9 mouse cellular contexts compared by ENCODE assay signal in the genomic region with DNA sequence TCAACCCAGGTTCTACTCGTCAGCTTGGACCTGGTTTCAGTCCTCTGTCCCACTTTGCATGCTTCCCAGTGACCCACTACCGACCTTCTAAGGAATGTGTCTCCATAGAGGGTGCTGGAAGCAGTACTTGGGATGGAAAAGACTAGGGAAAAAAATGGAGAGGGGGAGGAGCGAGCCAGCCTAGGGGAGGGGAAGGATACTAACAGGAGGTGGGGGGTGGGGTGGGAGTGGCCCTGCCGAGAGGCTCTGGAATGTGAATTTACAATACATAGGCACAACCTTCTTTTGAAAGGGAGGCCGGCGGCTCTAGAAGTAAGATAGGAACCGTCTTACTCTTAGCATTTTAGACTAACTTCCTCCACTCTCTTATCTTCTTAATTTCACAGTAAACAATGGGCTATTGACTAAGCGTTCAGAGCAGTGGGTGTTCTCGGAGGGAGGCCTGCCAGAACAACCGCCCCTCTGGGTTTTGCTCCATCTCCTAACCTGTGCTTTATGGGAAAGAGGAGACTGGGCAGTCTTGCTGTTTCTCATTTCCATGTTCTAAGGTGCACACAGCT.
DNase-seq lines count a peak whose midpoint lies in the region; ATAC-seq lines count a peak whose summit lies in the region.
"Had no signal": no experiment of that assay in that cellular context is flagged by ENCODE, and none has a peak within 500 bp of the region (broad histone marks: within the 10 kb centered on the region; RNA-seq: fewer than 3 reads in every experiment).

No protein-coding gene starts in this region.

- peak overlapping the region; percentile 70 for H3K27ac ChIP-seq in lung, embryonic 16.5 days (ENCODE audit: low read length)
- H3K27ac ChIP-seq in embryonic facial prominence, embryonic 14.5 days (replicated peaks; ENCODE audit: low read depth, low read length): no peak overlapping the region
- H3K27ac ChIP-seq in stomach, embryonic 14.5 days (ENCODE audit: low read length): peak overlapping the region; percentile 69

- H3K27me3 ChIP-seq in lung, embryonic 16.5 days (ENCODE audit: control insufficient read depth, insufficient read depth, low read depth, low read length): no peaks in the 10 kb centered on the region
- no peaks in the 10 kb centered on the region for H3K27me3 ChIP-seq in embryonic facial prominence, embryonic 14.5 days (replicated peaks; ENCODE audit: control insufficient read depth, insufficient read depth, low read length)
- H3K27me3 ChIP-seq in stomach, embryonic 14.5 days (ENCODE audit: control insufficient read depth, insufficient read depth, low read length): no peaks in the 10 kb centered on the region

- DNase-seq in lung, postnatal 14 days: no peak
- peak; percentile 72 for DNase-seq in embryonic facial prominence, embryonic 14.5 days (ENCODE audit: low spot score)
- DNase-seq in kidney, postnatal 4 days: peak; percentile 37 to 56
- DNase-seq in spleen, postnatal 10 days (ENCODE audit: low spot score in 2 of 2): no peak
- DNase-seq: thymus, postnatal 25 days had no signal

- ATAC-seq in lung, embryonic 16.5 days (ENCODE audit: low read depth): peak; percentile 65
- ATAC-seq in embryonic facial prominence, embryonic 14.5 days (ENCODE audit: low read depth): no peak
- ATAC-seq in stomach, embryonic 14.5 days (ENCODE audit: insufficient number of reproducible peaks, insufficient read depth, low FRiP score, low read depth): peak; percentile 80
- no peak for ATAC-seq in megakaryocyte-erythroid progenitor cell, adult 5-6 weeks (replicated peaks; ENCODE audit: low FRiP score, low TSS enrichment, poor library complexity, severe bottlenecking)
- ATAC-seq: inflammation-experienced regulatory T-cells, adult 6 months had no signal

- 8% methylated on average over 10 of the region's 10 CpGs for WGBS in lung, embryonic 16.5 days
- WGBS in embryonic facial prominence, embryonic 14.5 days: 16% methylated on average over 10 of the region's 10 CpGs
- WGBS in stomach, embryonic 14.5 days: 14% methylated on average over 10 of the region's 10 CpGs

- no peaks in the 10 kb centered on the region for H3K36me3 ChIP-seq in lung, embryonic 16.5 days (ENCODE audit: control insufficient read depth, insufficient read depth, low read length)
- no peaks in the 10 kb centered on the region for H3K36me3 ChIP-seq in embryonic facial prominence, embryonic 14.5 days (ENCODE audit: control insufficient read depth, insufficient read depth, low read length)
- no peaks in the 10 kb centered on the region for H3K36me3 ChIP-seq in stomach, embryonic 14.5 days (ENCODE audit: control insufficient read depth, insufficient read depth, low read length)

- peak overlapping the region; percentile 33 for H3K4me2 ChIP-seq in lung, embryonic 16.5 days (ENCODE audit: low read depth, low read length)
- peak overlapping the region; percentile 1; the same call in 1 of the 2 replicates for H3K4me2 ChIP-seq in embryonic facial prominence, embryonic 14.5 days (ENCODE audit: low read depth, low read length)
- H3K4me2 ChIP-seq in stomach, embryonic 14.5 days (replicated peaks; ENCODE audit: low read depth, low read length): peak overlapping the region; percentile 14; the same call in 1 of the 2 replicates

- H3K4me1 ChIP-seq in lung, embryonic 16.5 days (replicated peaks; ENCODE audit: control insufficient read depth, insufficient read depth, low read length): peaks cover 37% of the 10 kb centered on the region
- peaks cover 20% of the 10 kb centered on the region for H3K4me1 ChIP-seq in embryonic facial prominence, embryonic 14.5 days (ENCODE audit: control insufficient read depth, insufficient read depth, low read length)
- H3K4me1 ChIP-seq in stomach, embryonic 14.5 days (ENCODE audit: control insufficient read depth, insufficient read depth, low read length): peaks cover 28% of the 10 kb centered on the region

- no peak overlapping the region for H3K4me3 ChIP-seq in lung, embryonic 16.5 days (ENCODE audit: low read length)
- H3K4me3 ChIP-seq in embryonic facial prominence, embryonic 14.5 days (ENCODE audit: low read depth, low read length): no peak overlapping the region
- H3K4me3 ChIP-seq in stomach, embryonic 14.5 days (ENCODE audit: low read depth, low read length): no peak overlapping the region

- no peak overlapping the region for H3K9ac ChIP-seq in lung, embryonic 16.5 days (ENCODE audit: low read length)
- no peak overlapping the region for H3K9ac ChIP-seq in embryonic facial prominence, embryonic 14.5 days (ENCODE audit: low read depth, low read length)
- no peak overlapping the region for H3K9ac ChIP-seq in stomach, embryonic 14.5 days (replicated peaks; ENCODE audit: low read depth, low read length)

- H3K9me3 ChIP-seq in lung, embryonic 16.5 days (ENCODE audit: control insufficient read depth, low read length): no peaks in the 10 kb centered on the region
- no peaks in the 10 kb centered on the region for H3K9me3 ChIP-seq in embryonic facial prominence, embryonic 14.5 days (ENCODE audit: control insufficient read depth, low read length)
- no peaks in the 10 kb centered on the region for H3K9me3 ChIP-seq in stomach, embryonic 14.5 days (ENCODE audit: control insufficient read depth, low read depth, low read length)

Comparison
In these comparisons a context has a peak if more than half of its experiments do, and no peak if none do; other contexts are left out.
1. ATAC-seq: peak in lung, embryonic 16.5 days (single experiment) and stomach, embryonic 14.5 days (single experiment); none in embryonic facial prominence, embryonic 14.5 days (single experiment) and megakaryocyte-erythroid progenitor cell, adult 5-6 weeks (single experiment).
2. DNase-seq: peak in embryonic facial prominence, embryonic 14.5 days (single experiment) and kidney, postnatal 4 days (2 of 2); none in lung, postnatal 14 days (single experiment) and spleen, postnatal 10 days (0 of 2).
3. Peak in every context shown above with its lines, with median percentiles within 50 percentile points of each other: H3K4me2 ChIP-seq.